Mouse (Mus musculus): ENCODE results near the gene Olfr922. TPM values are rescaled to one million over a fixed set of nuclear protein-coding genes. Genes with fewer than 3 reads are reported as not detected.

Gene Olfr922
- not detected in 2 replicates for polyA plus RNA-seq (2014; fragmentation: Nextera tagmentation; extraction: Ambion mirVana)

- ATAC-seq (ENCODE audit: low FRiP score, low TSS enrichment), result no peak
- Histone ChIP-seq H3K9me3 (ENCODE audit: control insufficient read depth, low read length) (no peaks in the 10 kb centered on the region), H3K27ac (ENCODE audit: low read depth, low read length) (no peak within 1 kb of the TSS), H3K4me3 (ENCODE audit: low read length) (no peak within 1 kb of the TSS), H3K36me3 (ENCODE audit: control insufficient read depth, insufficient read depth, low read length) (no peaks in the 10 kb centered on the region), H3K9ac (ENCODE audit: low read depth, low read length) (no peak within 1 kb of the TSS), H3K4me1 (ENCODE audit: control insufficient read depth, insufficient read depth, low read length) (no peaks in the 10 kb centered on the region), H3K4me2 (replicated peaks; ENCODE audit: low read depth, low read length) (no peak within 1 kb of the TSS), H3K27me3 (ENCODE audit: control insufficient read depth, insufficient read depth, low read length) (no peaks in the 10 kb centered on the region)
- 69% methylated on average over 2 of the region's 2 CpGs for WGBS
Measured at GRCm38 (mm10) chr9:38814314-38814713, at the start of gene Olfr922. Olfr922 (plus strand) TSS chr9:38814614.

GRCm38 (mm10) chr9:38772768-38773167 lies 41.6 kb upstream of the Olfr922 start, which contains the start of gene Olfr921:
Olfr921 (plus strand) TSS chr9:38773068.
- ATAC-seq (ENCODE audit: low FRiP score, low TSS enrichment), result no peak
- Histone ChIP-seq H3K9me3 (ENCODE audit: control insufficient read depth, low read length) (no peaks in the 10 kb centered on the region), H3K4me1 (ENCODE audit: control insufficient read depth, insufficient read depth, low read length) (no peaks in the 10 kb centered on the region), H3K36me3 (ENCODE audit: control insufficient read depth, insufficient read depth, low read length) (no peaks in the 10 kb centered on the region), H3K27me3 (ENCODE audit: control insufficient read depth, insufficient read depth, low read length) (no peaks in the 10 kb centered on the region), H3K27ac (ENCODE audit: low read depth, low read length) (no peak within 1 kb of the TSS), H3K4me3 (ENCODE audit: low read length) (no peak within 1 kb of the TSS), H3K4me2 (replicated peaks; ENCODE audit: low read depth, low read length) (no peak within 1 kb of the TSS), H3K9ac (ENCODE audit: low read depth, low read length) (no peak within 1 kb of the TSS)

- 84% methylated on average over 2 of the region's 2 CpGs for WGBS
- no peak overlapping the region for H3K27ac ChIP-seq (ENCODE audit: low read depth, low read length)
- no peaks in the 10 kb centered on the region for H3K9me3 ChIP-seq (ENCODE audit: control insufficient read depth, low read length)
- no peak overlapping the region for H3K4me2 ChIP-seq (replicated peaks; ENCODE audit: low read depth, low read length)
- no peaks in the 10 kb centered on the region for H3K27me3 ChIP-seq (ENCODE audit: control insufficient read depth, insufficient read depth, low read length)
- H3K4me3 ChIP-seq (ENCODE audit: low read length), result no peak overlapping the region
- no peak for ATAC-seq (ENCODE audit: low FRiP score, low TSS enrichment)
- H3K9ac ChIP-seq (ENCODE audit: low read depth, low read length), result no peak overlapping the region
- H3K4me1 ChIP-seq (ENCODE audit: control insufficient read depth, insufficient read depth, low read length), result no peaks in the 10 kb centered on the region
- no peaks in the 10 kb centered on the region for H3K36me3 ChIP-seq (ENCODE audit: control insufficient read depth, insufficient read depth, low read length)
Measured at GRCm38 (mm10) chr9:38792689-38793088, 21.7 kb upstream of the Olfr922 start.

- Histone ChIP-seq H3K27ac (ENCODE audit: low read depth, low read length) (no peak overlapping the region), H3K27me3 (ENCODE audit: control insufficient read depth, insufficient read depth, low read length) (no peaks in the 10 kb centered on the region), H3K4me1 (ENCODE audit: control insufficient read depth, insufficient read depth, low read length) (no peaks in the 10 kb centered on the region), H3K36me3 (ENCODE audit: control insufficient read depth, insufficient read depth, low read length) (no peaks in the 10 kb centered on the region), H3K9me3 (ENCODE audit: control insufficient read depth, low read length) (no peaks in the 10 kb centered on the region), H3K4me2 (replicated peaks; ENCODE audit: low read depth, low read length) (no peak overlapping the region), H3K4me3 (ENCODE audit: low read length) (no peak overlapping the region), H3K9ac (ENCODE audit: low read depth, low read length) (no peak overlapping the region)
- ATAC-seq (ENCODE audit: low FRiP score, low TSS enrichment), result no peak
Measured at GRCm38 (mm10) chr9:38805696-38806095, 8.7 kb upstream of the Olfr922 start.

- no peak overlapping the region for H3K4me3 ChIP-seq (ENCODE audit: low read length)
- no peaks in the 10 kb centered on the region for H3K4me1 ChIP-seq (ENCODE audit: control insufficient read depth, insufficient read depth, low read length)
- no peaks in the 10 kb centered on the region for H3K9me3 ChIP-seq (ENCODE audit: control insufficient read depth, low read length)
- H3K36me3 ChIP-seq (ENCODE audit: control insufficient read depth, insufficient read depth, low read length), result no peaks in the 10 kb centered on the region
- no peak overlapping the region for H3K9ac ChIP-seq (ENCODE audit: low read depth, low read length)
- no peak overlapping the region for H3K27ac ChIP-seq (ENCODE audit: low read depth, low read length)
- 89% methylated on average over 1 of the region's 1 CpGs for WGBS
- H3K4me2 ChIP-seq (replicated peaks; ENCODE audit: low read depth, low read length), result no peak overlapping the region
- ATAC-seq (ENCODE audit: low FRiP score, low TSS enrichment), result no peak
- no peaks in the 10 kb centered on the region for H3K27me3 ChIP-seq (ENCODE audit: control insufficient read depth, insufficient read depth, low read length)
Measured at GRCm38 (mm10) chr9:38815458-38815986, 1.1 kb downstream of the Olfr922 start.

GRCm38 (mm10) chr9:38826245-38826644 lies 11.8 kb downstream of the Olfr922 start, which contains the start of gene Olfr923:
Olfr923 (plus strand) TSS chr9:38826545.
- Histone ChIP-seq H3K4me3 (ENCODE audit: low read length) (no peak within 1 kb of the TSS), H3K27me3 (ENCODE audit: control insufficient read depth, insufficient read depth, low read length) (no peaks in the 10 kb centered on the region), H3K9me3 (ENCODE audit: control insufficient read depth, low read length) (no peaks in the 10 kb centered on the region), H3K36me3 (ENCODE audit: control insufficient read depth, insufficient read depth, low read length) (no peaks in the 10 kb centered on the region), H3K9ac (ENCODE audit: low read depth, low read length) (no peak within 1 kb of the TSS), H3K4me1 (ENCODE audit: control insufficient read depth, insufficient read depth, low read length) (no peaks in the 10 kb centered on the region), H3K4me2 (replicated peaks; ENCODE audit: low read depth, low read length) (no peak within 1 kb of the TSS), H3K27ac (ENCODE audit: low read depth, low read length) (no peak within 1 kb of the TSS)
- ATAC-seq (ENCODE audit: low FRiP score, low TSS enrichment), result no peak
- 95% methylated on average over 1 of the region's 1 CpGs for WGBS

- no peak overlapping the region for H3K27ac ChIP-seq (ENCODE audit: low read depth, low read length)
- H3K9me3 ChIP-seq (ENCODE audit: control insufficient read depth, low read length), result no peaks in the 10 kb centered on the region
- H3K36me3 ChIP-seq (ENCODE audit: control insufficient read depth, insufficient read depth, low read length), result no peaks in the 10 kb centered on the region
- H3K4me2 ChIP-seq (replicated peaks; ENCODE audit: low read depth, low read length), result no peak overlapping the region
- H3K9ac ChIP-seq (ENCODE audit: low read depth, low read length), result no peak overlapping the region
- WGBS, result 80% methylated on average over 2 of the region's 2 CpGs
- no peaks in the 10 kb centered on the region for H3K27me3 ChIP-seq (ENCODE audit: control insufficient read depth, insufficient read depth, low read length)
- H3K4me3 ChIP-seq (ENCODE audit: low read length), result no peak overlapping the region
- H3K4me1 ChIP-seq (ENCODE audit: control insufficient read depth, insufficient read depth, low read length), result no peaks in the 10 kb centered on the region
- no peak for ATAC-seq (ENCODE audit: low FRiP score, low TSS enrichment)
Measured at GRCm38 (mm10) chr9:38833027-38833426, 18.6 kb downstream of the Olfr922 start.

GRCm38 (mm10) chr9:38844149-38844548 lies 29.7 kb downstream of the Olfr922 start, which contains the start of gene Olfr924:
Olfr924 (plus strand) TSS chr9:38844449.
- H3K27ac ChIP-seq (ENCODE audit: low read depth, low read length), result no peak within 1 kb of the TSS
- no peaks in the 10 kb centered on the region for H3K36me3 ChIP-seq (ENCODE audit: control insufficient read depth, insufficient read depth, low read length)
- WGBS, result 86% methylated on average over 1 of the region's 1 CpGs
- H3K4me1 ChIP-seq (ENCODE audit: control insufficient read depth, insufficient read depth, low read length), result no peaks in the 10 kb centered on the region
- ATAC-seq (ENCODE audit: low FRiP score, low TSS enrichment), result no peak
- no peaks in the 10 kb centered on the region for H3K9me3 ChIP-seq (ENCODE audit: control insufficient read depth, low read length)
- H3K4me2 ChIP-seq (replicated peaks; ENCODE audit: low read depth, low read length), result no peak within 1 kb of the TSS
- H3K27me3 ChIP-seq (ENCODE audit: control insufficient read depth, insufficient read depth, low read length), result no peaks in the 10 kb centered on the region
- no peak within 1 kb of the TSS for H3K4me3 ChIP-seq (ENCODE audit: low read length)
- H3K9ac ChIP-seq (ENCODE audit: low read depth, low read length), result no peak within 1 kb of the TSS

GRCm38 (mm10) chr9:38854760-38855159 lies 40.3 kb downstream of the Olfr922 start, which contains the start of gene Olfr26:
Olfr26 (plus strand) TSS chr9:38855060.
- H3K9me3 ChIP-seq (ENCODE audit: control insufficient read depth, low read length), result no peaks in the 10 kb centered on the region
- no peak for ATAC-seq (ENCODE audit: low FRiP score, low TSS enrichment)
- H3K4me3 ChIP-seq (ENCODE audit: low read length), result no peak within 1 kb of the TSS
- H3K27ac ChIP-seq (ENCODE audit: low read depth, low read length), result no peak within 1 kb of the TSS
- H3K9ac ChIP-seq (ENCODE audit: low read depth, low read length), result no peak within 1 kb of the TSS
- H3K36me3 ChIP-seq (ENCODE audit: control insufficient read depth, insufficient read depth, low read length), result no peaks in the 10 kb centered on the region
- H3K4me1 ChIP-seq (ENCODE audit: control insufficient read depth, insufficient read depth, low read length), result no peaks in the 10 kb centered on the region
- H3K27me3 ChIP-seq (ENCODE audit: control insufficient read depth, insufficient read depth, low read length), result no peaks in the 10 kb centered on the region
- no peak within 1 kb of the TSS for H3K4me2 ChIP-seq (replicated peaks; ENCODE audit: low read depth, low read length)

Data from kidney, embryonic 14.5 days (tissue).